ENCODE assay signal across 14 mouse cellular contexts in genomic region chr5:64193353-64193752, GRCm38 (mm10). TPM values are rescaled to one million over a fixed set of nuclear protein-coding genes. Genes with fewer than 3 reads are reported as not detected.
DNase-seq lines count a peak whose midpoint lies in the region; ATAC-seq and TF ChIP-seq lines count a peak whose summit lies in the region.
"Had no signal": no experiment of that assay in that cellular context is flagged by ENCODE, and none has a peak within 500 bp of the region (broad histone marks: within the 10 kb centered on the region; RNA-seq: fewer than 3 reads in every experiment).

No protein-coding gene starts in this region.

- no peak overlapping the region for H3K9ac ChIP-seq in stomach, postnatal 0 days (ENCODE audit: low read length)
- no peak overlapping the region for H3K9ac ChIP-seq in hindbrain, embryonic 14.5 days

- 23% methylated on average over 11 of the region's 11 CpGs for WGBS in stomach, postnatal 0 days
- 67% methylated on average over 11 of the region's 11 CpGs for WGBS in hindbrain, embryonic 14.5 days

- H3K4me1 ChIP-seq in stomach, postnatal 0 days (replicated peaks; ENCODE audit: control insufficient read depth, insufficient read depth): no peaks in the 10 kb centered on the region
- H3K4me1 ChIP-seq in hindbrain, embryonic 14.5 days (replicated peaks; ENCODE audit: control insufficient read depth, insufficient read depth, low read length): no peaks in the 10 kb centered on the region

- TF ChIP-seq EP300 in stomach, postnatal 0 days (optimal IDR thresholded peaks at IDR 0.05): no peak

- ATAC-seq in stomach, postnatal 0 days (ENCODE audit: low FRiP score, low TSS enrichment): peak; percentile 44; the same call in 1 of the 2 replicates
- ATAC-seq in hindbrain, embryonic 14.5 days (ENCODE audit: low FRiP score): no peak
- no peak for ATAC-seq in frontal cortex, adult (ENCODE audit: low TSS enrichment)
- ATAC-seq: inflammation-experienced regulatory T-cells, adult 6 months had no signal

- TF ChIP-seq CTCF in stomach, postnatal 0 days (IDR thresholded peaks at IDR 0.05; ENCODE audit: low read depth): no peak

- peak overlapping the region; percentile 25 for H3K4me2 ChIP-seq in stomach, postnatal 0 days (replicated peaks; ENCODE audit: low read depth)
- H3K4me2 ChIP-seq in hindbrain, embryonic 14.5 days (replicated peaks): no peak overlapping the region

- DNase-seq in gastrocnemius, adult 18-20 months (ENCODE audit: low spot score): peak; percentile 65
- no peak for DNase-seq in gastrocnemius, postnatal 4 days (ENCODE audit: low spot score in 2 of 2)
- DNase-seq in lung, postnatal 10 days: peak; percentile 21
- DNase-seq in lung, postnatal 4 days: no peak
- peak; percentile 42 for DNase-seq in heart, postnatal 4 days
- no peak for DNase-seq in stomach, postnatal 0 days (ENCODE audit: low spot score)
- no peak for DNase-seq in hindbrain, embryonic 14.5 days (ENCODE audit: low spot score)
- DNase-seq: adrenal gland, postnatal 25 days; B cell, adult 2 months; cerebellum, adult 8-10 months; lung, adult 18-20 months had no signal

- 0 out of 2 replicates have a peak, but pooled peaks cover 5% of the 10 kb centered on the region for H3K9me3 ChIP-seq in stomach, postnatal 0 days (ENCODE audit: control insufficient read depth, low read length)
- H3K9me3 ChIP-seq in hindbrain, embryonic 14.5 days (ENCODE audit: control insufficient read depth, low read length): no peaks in the 10 kb centered on the region

- peaks cover 2% of the 10 kb centered on the region; the same call in 1 of the 2 replicates for H3K36me3 ChIP-seq in stomach, postnatal 0 days (ENCODE audit: control insufficient read depth, insufficient read depth, low read length)
- H3K36me3 ChIP-seq in hindbrain, embryonic 14.5 days (replicated peaks; ENCODE audit: control insufficient read depth, insufficient read depth): no peaks in the 10 kb centered on the region

- H3K27ac ChIP-seq in stomach, postnatal 0 days (replicated peaks): peak overlapping the region; percentile 18; the same call in 1 of the 2 replicates
- no peak overlapping the region for H3K27ac ChIP-seq in hindbrain, embryonic 14.5 days
- H3K27ac ChIP-seq: heart, adult 2 months had no signal

- no peaks in the 10 kb centered on the region for H3K27me3 ChIP-seq in stomach, postnatal 0 days (ENCODE audit: control insufficient read depth, insufficient read depth, low read length)
- H3K27me3 ChIP-seq in hindbrain, embryonic 14.5 days (ENCODE audit: control insufficient read depth, insufficient read depth, low read length): no peaks in the 10 kb centered on the region

- no peak overlapping the region for H3K4me3 ChIP-seq in stomach, postnatal 0 days (ENCODE audit: low read depth, low read length)
- no peak overlapping the region for H3K4me3 ChIP-seq in hindbrain, embryonic 14.5 days (replicated peaks; ENCODE audit: low read length)
- H3K4me3 ChIP-seq: heart, adult 2 months had no signal

RNA-seq across cellular contexts. Expression of gene Tbc1d1, which starts 37.2 kb away (rescaled TPM):
- 10 to 100 TPM; 57.2 to 73.9 TPM for total RNA-seq in gastrocnemius, adult 18-20 months (2021)
- total RNA-seq in gastrocnemius, postnatal 4 days (2021): 10 to 100 TPM; 22.9 to 28.7 TPM
- 10 to 100 TPM; 55.5 to 58.6 TPM for total RNA-seq in heart, postnatal 4 days (2021)
- polyA plus RNA-seq in stomach, postnatal 0 days (2015; fragmentation: Nextera tagmentation; extraction: Ambion mirVana): 11.5 and 12.4 TPM in 2 replicates
- 15.4 and 15.5 TPM in 2 replicates for polyA plus RNA-seq in hindbrain, embryonic 14.5 days (2014; fragmentation: Nextera tagmentation; extraction: Ambion mirVana)

Comparison
In these comparisons a context has a peak if more than half of its experiments do, and no peak if none do; other contexts are left out.
1. DNase-seq: peak in gastrocnemius, adult 18-20 months (single experiment), lung, postnatal 10 days (single experiment) and heart, postnatal 4 days (single experiment); none in gastrocnemius, postnatal 4 days (0 of 2), lung, postnatal 4 days (0 of 2), stomach, postnatal 0 days (single experiment) and hindbrain, embryonic 14.5 days (single experiment).